Comparison of ENCODE assay signal across 10 mouse cellular contexts in genomic region chr14:72887470-72888071, GRCm38 (mm10).
DNase-seq lines count a peak whose midpoint lies in the region; ATAC-seq and TF ChIP-seq lines count a peak whose summit lies in the region.
"Had no signal": no experiment of that assay in that cellular context is flagged by ENCODE, and none has a peak within 500 bp of the region (broad histone marks: within the 10 kb centered on the region; RNA-seq: fewer than 3 reads in every experiment).

No protein-coding gene starts in this region.

- intact Hi-C loops in left cerebral cortex, postnatal 14 days (cut with DNase I), result no loop called here

- H3K9me3 ChIP-seq in hindbrain, embryonic 10.5 days, result no peaks in the 10 kb centered on the region
- no peaks in the 10 kb centered on the region for H3K9me3 ChIP-seq in hindbrain, postnatal 0 days (ENCODE audit: low read length)
- no peaks in the 10 kb centered on the region for H3K9me3 ChIP-seq in embryonic facial prominence, embryonic 14.5 days (ENCODE audit: control insufficient read depth, low read length)
- H3K9me3 ChIP-seq: midbrain, embryonic 12.5 days had no signal

- H3K27ac ChIP-seq in hindbrain, embryonic 10.5 days, result no peak overlapping the region
- H3K27ac ChIP-seq in hindbrain, postnatal 0 days, result no peak overlapping the region
- no peak overlapping the region for H3K27ac ChIP-seq in embryonic facial prominence, embryonic 14.5 days (replicated peaks; ENCODE audit: low read depth, low read length)
- H3K27ac ChIP-seq: midbrain, embryonic 12.5 days had no signal

- no peak for TF ChIP-seq CTCF in hindbrain, postnatal 0 days (IDR thresholded peaks at IDR 0.05; ENCODE audit: low read depth)

- no peaks in the 10 kb centered on the region for H3K27me3 ChIP-seq in hindbrain, embryonic 10.5 days (ENCODE audit: insufficient read depth, poor library complexity, severe bottlenecking)
- no peaks in the 10 kb centered on the region for H3K27me3 ChIP-seq in hindbrain, postnatal 0 days (ENCODE audit: insufficient read depth, low read length)
- H3K27me3 ChIP-seq in embryonic facial prominence, embryonic 14.5 days (replicated peaks; ENCODE audit: control insufficient read depth, insufficient read depth, low read length), result no peaks in the 10 kb centered on the region
- H3K27me3 ChIP-seq: midbrain, embryonic 12.5 days had no signal

- WGBS in hindbrain, embryonic 10.5 days, result 49% methylated on average over 14 of the region's 14 CpGs
- WGBS in hindbrain, postnatal 0 days, result 56% methylated on average over 14 of the region's 14 CpGs
- 41% methylated on average over 14 of the region's 14 CpGs for WGBS in embryonic facial prominence, embryonic 14.5 days

- DNase-seq in hindbrain, embryonic 10.5 days (ENCODE audit: low spot score), result peak; percentile 4
- DNase-seq in hindbrain, postnatal 0 days (ENCODE audit: low spot score), result no peak
- DNase-seq in CD4-positive, CD25-positive, alpha-beta regulatory T cell, adult 2 months (ENCODE audit: low read depth, low spot score), result peak; percentile 34
- DNase-seq in embryonic facial prominence, embryonic 14.5 days (ENCODE audit: low spot score), result no peak
- no peak for DNase-seq in left cerebral cortex, postnatal 14 days (ENCODE audit: low spot score in 2 of 2)
- DNase-seq in adrenal gland, adult (ENCODE audit: inconsistent age in 2 of 2, low spot score in 1 of 2), result no peak
- DNase-seq in adrenal gland, adult 8-10 months, result no peak
- DNase-seq: cerebellum, adult 11 months had no signal

- no peak overlapping the region for H3K9ac ChIP-seq in hindbrain, postnatal 0 days (replicated peaks; ENCODE audit: low read length)
- H3K9ac ChIP-seq in embryonic facial prominence, embryonic 14.5 days (ENCODE audit: low read depth, low read length), result no peak overlapping the region
- H3K9ac ChIP-seq: midbrain, embryonic 12.5 days had no signal

- ATAC-seq in hindbrain, postnatal 0 days, result no peak
- ATAC-seq in embryonic facial prominence, embryonic 14.5 days (ENCODE audit: low read depth), result no peak
- peak; percentile 71 for ATAC-seq in megakaryocyte progenitor cell, adult 5-6 weeks (replicated peaks; ENCODE audit: poor library complexity)

- H3K4me1 ChIP-seq in hindbrain, embryonic 10.5 days (replicated peaks), result no peaks in the 10 kb centered on the region
- no peaks in the 10 kb centered on the region for H3K4me1 ChIP-seq in hindbrain, postnatal 0 days (ENCODE audit: insufficient read depth, low read length)
- H3K4me1 ChIP-seq in embryonic facial prominence, embryonic 14.5 days (ENCODE audit: control insufficient read depth, insufficient read depth, low read length), result no peaks in the 10 kb centered on the region
- H3K4me1 ChIP-seq: midbrain, embryonic 12.5 days had no signal

- H3K4me2 ChIP-seq in hindbrain, postnatal 0 days (ENCODE audit: low read depth, low read length), result no peak overlapping the region
- peak overlapping the region; percentile 10; the same call in 1 of the 2 replicates for H3K4me2 ChIP-seq in embryonic facial prominence, embryonic 14.5 days (ENCODE audit: low read depth, low read length)
- H3K4me2 ChIP-seq: midbrain, embryonic 12.5 days had no signal

- H3K4me3 ChIP-seq in hindbrain, embryonic 10.5 days, result no peak overlapping the region
- no peak overlapping the region for H3K4me3 ChIP-seq in hindbrain, postnatal 0 days (ENCODE audit: low read length)
- H3K4me3 ChIP-seq in embryonic facial prominence, embryonic 14.5 days (ENCODE audit: low read depth, low read length), result no peak overlapping the region
- H3K4me3 ChIP-seq: midbrain, embryonic 12.5 days had no signal

- no peaks in the 10 kb centered on the region for H3K36me3 ChIP-seq in hindbrain, embryonic 10.5 days
- no peaks in the 10 kb centered on the region for H3K36me3 ChIP-seq in hindbrain, postnatal 0 days (ENCODE audit: insufficient read depth, low read length)
- H3K36me3 ChIP-seq in embryonic facial prominence, embryonic 14.5 days (ENCODE audit: control insufficient read depth, insufficient read depth, low read length), result no peaks in the 10 kb centered on the region
- H3K36me3 ChIP-seq: midbrain, embryonic 12.5 days had no signal

Comparison
In these comparisons a context has a peak if more than half of its experiments do, and no peak if none do; other contexts are left out.
1. DNase-seq: peak in hindbrain, embryonic 10.5 days (single experiment) and CD4-positive, CD25-positive, alpha-beta regulatory T cell, adult 2 months (single experiment); none in hindbrain, postnatal 0 days (single experiment), embryonic facial prominence, embryonic 14.5 days (single experiment), left cerebral cortex, postnatal 14 days (0 of 2), adrenal gland, adult (0 of 2) and adrenal gland, adult 8-10 months (single experiment).